Comparison of ENCODE assay signal across 7 mouse cellular contexts in the genomic region with DNA sequence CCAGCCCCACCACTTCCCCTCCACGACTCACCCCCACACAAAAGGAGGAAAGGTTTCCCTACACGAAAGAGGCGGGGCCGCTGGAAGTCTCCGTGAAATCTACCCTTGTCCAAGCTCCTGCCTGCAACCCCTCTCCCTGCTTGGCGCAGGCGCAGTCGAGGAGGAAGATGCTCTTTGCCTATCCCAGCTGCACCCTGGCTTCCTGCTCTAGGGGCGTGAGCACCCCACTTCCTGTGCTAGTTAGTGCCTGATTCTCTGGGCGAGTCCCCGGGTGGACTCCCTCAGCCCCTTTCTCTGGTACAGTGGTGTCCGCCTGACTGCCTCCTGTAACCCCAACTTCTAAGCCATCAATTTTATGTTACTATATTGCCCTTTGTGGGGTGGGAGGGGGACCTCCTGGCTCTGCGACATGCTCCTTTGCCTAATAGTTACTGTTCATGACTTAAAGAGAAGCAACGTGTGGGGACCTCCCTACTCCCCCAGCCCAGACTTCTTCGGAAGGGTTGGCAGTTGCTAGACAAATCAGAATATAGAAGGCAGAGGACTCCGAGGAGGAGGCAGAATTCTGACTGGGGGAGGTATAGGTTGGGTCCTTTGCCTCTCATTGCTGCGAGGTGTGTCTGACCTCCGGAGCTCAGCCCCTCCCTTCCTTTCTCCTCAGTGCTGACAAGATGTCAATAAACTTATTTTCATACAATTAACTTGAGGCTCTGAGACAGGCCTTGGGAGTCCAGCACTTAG. TPM values are rescaled to one million over a fixed set of nuclear protein-coding genes. Genes with fewer than 3 reads are reported as not detected.
DNase-seq lines count a peak whose midpoint lies in the region; ATAC-seq and TF ChIP-seq lines count a peak whose summit lies in the region.

No protein-coding gene starts in this region.

- no peak for TF ChIP-seq CTCF in bone marrow, adult 2 months (IDR thresholded peaks at IDR 0.05; ENCODE audit: control insufficient read depth, insufficient read depth, low read length)

- peak; percentile 86; the same call in 1 of the 2 replicates for TF ChIP-seq POLR2A in bone marrow, adult 2 months (IDR thresholded peaks at IDR 0.05; ENCODE audit: borderline replicate concordance, control insufficient read depth, low read depth, low read length)

- no peaks in the 10 kb centered on the region for H3K9me3 ChIP-seq in liver, embryonic 15.5 days (replicated peaks)

- peak overlapping the region; percentile 59 for H3K4me3 ChIP-seq in bone marrow, adult 2 months (replicated peaks; ENCODE audit: control insufficient read depth, low read depth, low read length)
- H3K4me3 ChIP-seq in liver, embryonic 15.5 days (replicated peaks) = peak overlapping the region; percentile 55

- H3K9ac ChIP-seq in liver, embryonic 15.5 days = peak overlapping the region; percentile 54

- no peaks in the 10 kb centered on the region; the same call in 1 of the 2 replicates for H3K4me1 ChIP-seq in bone marrow, adult 2 months (ENCODE audit: control insufficient read depth, insufficient read depth, low read length)
- peaks cover 60% of the 10 kb centered on the region for H3K4me1 ChIP-seq in liver, embryonic 15.5 days (replicated peaks)

- 2% methylated on average over 18 of the region's 18 CpGs for WGBS in bone marrow, adult 2 months
- WGBS in liver, embryonic 15.5 days (ENCODE audit: insufficient replicate concordance) = 17% methylated on average over 18 of the region's 18 CpGs

- no peaks in the 10 kb centered on the region for H3K27me3 ChIP-seq in liver, embryonic 15.5 days

- peak; percentile 85 for DNase-seq in MEL-GATA-1-ER (ENCODE audit: extremely low read depth, low read depth)
- DNase-seq in gastrocnemius, postnatal 25 days = peak; percentile 74
- peak; percentile 60 for DNase-seq in neural tube, embryonic 10.5 days (ENCODE audit: extremely low spot score, low spot score)
- peak; percentile 61 for DNase-seq in urinary bladder, postnatal 25 days (ENCODE audit: low spot score)

- ATAC-seq in inflammation-experienced regulatory T-cells, adult 6 months = peak; percentile 77
- no peak for ATAC-seq in liver, embryonic 15.5 days (ENCODE audit: insufficient read depth)

- peak overlapping the region; percentile 60 for H3K27ac ChIP-seq in bone marrow, adult 2 months (ENCODE audit: control insufficient read depth, insufficient read depth, low read depth, low read length, poor library complexity)
- H3K27ac ChIP-seq in liver, embryonic 15.5 days (replicated peaks) = peak overlapping the region; percentile 92

- H3K36me3 ChIP-seq in liver, embryonic 15.5 days (replicated peaks) = peaks cover 14% of the 10 kb centered on the region

- peak overlapping the region; percentile 99 for H3K4me2 ChIP-seq in liver, embryonic 15.5 days

RNA-seq across cellular contexts. Expression of a gene that starts 2.6 kb away (rescaled TPM):
- 6.8 and 7.3 TPM in 2 replicates for polyA plus RNA-seq in bone marrow, adult 2 months (2011; ENCODE audit: insufficient read depth, insufficient read length, low replicate concordance, missing spikeins)
- total RNA-seq in gastrocnemius, postnatal 25 days (2021) = 10 to 100 TPM; 13.7 to 14.3 TPM
- 1 to 10 TPM; 1.1 to 2.6 (median 1.9) TPM for polyA plus RNA-seq in inflammation-experienced regulatory T-cells, adult 6 months (2017; shearing (Covaris generic))
- polyA plus RNA-seq in liver, embryonic 15.5 days (2015; fragmentation: Nextera tagmentation; extraction: Ambion mirVana) = 8.2 and 9.9 TPM in 2 replicates

RNA-seq across cellular contexts. Expression of a gene that starts 10.2 kb away (rescaled TPM):
- polyA plus RNA-seq in bone marrow, adult 2 months (2011; ENCODE audit: insufficient read depth, insufficient read length, low replicate concordance, missing spikeins) = 0.83 and 1.1 TPM in 2 replicates
- total RNA-seq in gastrocnemius, postnatal 25 days (2021) = 1 to 10 TPM; 4.3 to 4.9 TPM
- 1 to 10 TPM; 2.1 to 2.7 (median 2.6) TPM for polyA plus RNA-seq in inflammation-experienced regulatory T-cells, adult 6 months (2017; shearing (Covaris generic))
- 0.15 and 0.55 TPM in 2 replicates for polyA plus RNA-seq in liver, embryonic 15.5 days (2015; fragmentation: Nextera tagmentation; extraction: Ambion mirVana)

RNA-seq across cellular contexts. Expression of a gene that starts 14.0 kb away (rescaled TPM):
- not detected in 2 replicates for polyA plus RNA-seq in bone marrow, adult 2 months (2011; ENCODE audit: insufficient read depth, insufficient read length, low replicate concordance, missing spikeins)
- not detected for total RNA-seq in gastrocnemius, postnatal 25 days (2021)
- polyA plus RNA-seq in inflammation-experienced regulatory T-cells, adult 6 months (2017; shearing (Covaris generic)) = not detected
- not detected in 2 replicates for polyA plus RNA-seq in liver, embryonic 15.5 days (2015; fragmentation: Nextera tagmentation; extraction: Ambion mirVana)

RNA-seq across cellular contexts. Expression of a gene that starts 22.1 kb away (rescaled TPM):
- polyA plus RNA-seq in bone marrow, adult 2 months (2011; ENCODE audit: insufficient read depth, insufficient read length, low replicate concordance, missing spikeins) = not detected in 2 replicates
- not detected for total RNA-seq in gastrocnemius, postnatal 25 days (2021)
- polyA plus RNA-seq in inflammation-experienced regulatory T-cells, adult 6 months (2017; shearing (Covaris generic)) = not detected
- polyA plus RNA-seq in liver, embryonic 15.5 days (2015; fragmentation: Nextera tagmentation; extraction: Ambion mirVana) = 45.8 and 52.1 TPM in 2 replicates

RNA-seq across cellular contexts. Expression of a gene that starts 22.9 kb away (rescaled TPM):
- 34.3 and 108 TPM in 2 replicates for polyA plus RNA-seq in bone marrow, adult 2 months (2011; ENCODE audit: insufficient read depth, insufficient read length, low replicate concordance, missing spikeins)
- total RNA-seq in gastrocnemius, postnatal 25 days (2021) = 10 to 100 TPM; 56.6 to 59.4 TPM
- 10 to 100 TPM in 1 of 3 experiments, 1 to 10 TPM in 2; 8.2 to 12.2 (median 9.2) TPM for polyA plus RNA-seq in inflammation-experienced regulatory T-cells, adult 6 months (2017; shearing (Covaris generic))
- polyA plus RNA-seq in liver, embryonic 15.5 days (2015; fragmentation: Nextera tagmentation; extraction: Ambion mirVana) = 14.6 and 15.4 TPM in 2 replicates
